Mouse (Mus musculus): Measurements from ENCODE around the gene Osgepl1. TPM values are rescaled to one million over a fixed set of nuclear protein-coding genes. Genes with fewer than 3 reads are reported as not detected.
"Not testable (repeated sequence)": the region's sequence is repeated elsewhere in the genome, so short reads cannot be mapped to it uniquely, and the experiment has no call there.

Osgepl1 gene
- polyA plus RNA-seq, 1 experiment from 2014 or later = 27.7 TPM

DNA sequence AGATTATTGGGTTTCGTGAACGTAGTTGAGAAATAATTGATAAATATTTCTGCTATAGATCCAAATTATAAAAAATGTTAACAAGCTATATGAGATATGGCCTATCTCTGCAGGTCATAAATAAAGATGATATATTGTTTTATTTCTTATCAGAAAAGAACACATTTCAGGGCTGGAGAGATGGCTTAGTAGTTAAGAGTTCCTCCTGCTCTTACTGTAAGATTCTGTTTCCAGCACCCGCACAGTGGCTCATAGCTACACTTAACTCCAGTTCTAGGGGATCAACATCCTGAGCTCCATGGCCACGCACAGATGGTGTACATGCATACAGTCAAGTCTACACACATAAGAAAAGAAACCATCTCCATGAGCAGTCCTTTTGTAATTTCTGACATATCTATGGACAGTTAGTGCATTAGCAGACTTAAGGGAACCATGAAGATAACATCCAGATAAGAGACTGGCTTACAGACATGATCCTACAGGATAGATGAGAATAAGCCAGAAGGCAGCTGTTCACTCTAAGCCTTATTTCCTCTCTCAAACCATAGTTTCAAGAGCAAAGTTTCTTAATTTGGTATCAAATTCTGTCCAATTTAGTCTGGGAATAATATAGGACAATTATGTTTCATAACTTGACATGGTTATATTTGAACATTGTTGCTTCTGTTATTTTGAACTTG is 8.4 kb downstream of the Osgepl1 start:
- 95% methylated on average over 4 of the region's 4 CpGs for WGBS

DNA sequence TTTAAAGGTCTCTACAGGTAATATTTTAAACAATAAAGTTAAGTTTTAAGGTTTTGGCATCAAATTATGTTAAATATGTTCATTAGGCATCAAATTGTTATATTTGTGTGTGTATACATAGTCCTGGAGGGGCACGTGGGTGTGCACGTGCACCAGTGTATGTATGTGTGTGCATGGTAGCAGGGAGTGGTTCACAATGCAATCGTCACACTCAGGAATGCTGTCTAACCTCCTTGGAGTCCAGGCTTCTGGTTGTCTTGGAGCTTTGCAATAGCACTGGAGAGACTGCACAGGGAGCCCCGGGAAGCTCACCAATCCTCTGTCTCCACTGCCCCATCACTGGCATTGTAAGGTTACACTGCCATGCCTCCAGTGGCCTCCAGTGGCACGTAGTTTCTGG is 9.8 kb downstream of the Osgepl1 start:
- Histone ChIP-seq H3K4me3 (ENCODE audit: low read depth, low read length) (no peak overlapping the region), H3K4me1 (replicated peaks; ENCODE audit: control insufficient read depth, insufficient read depth, low read length) (no peaks in the 10 kb centered on the region), H3K27ac (ENCODE audit: low read depth) (no peak overlapping the region), H3K27me3 (replicated peaks; ENCODE audit: control insufficient read depth, insufficient read depth, low read length) (no peaks in the 10 kb centered on the region), H3K4me2 (ENCODE audit: low read length) (no peak overlapping the region), H3K9ac (ENCODE audit: low read length) (no peak overlapping the region), H3K9me3 (ENCODE audit: control insufficient read depth, low read length) (no peaks in the 10 kb centered on the region), H3K36me3 (ENCODE audit: control insufficient read depth, insufficient read depth, low read length) (peaks cover 34% of the 10 kb centered on the region)
- no peak for DNase-seq (ENCODE audit: low spot score)
- no peak for ATAC-seq (replicated peaks; ENCODE audit: low FRiP score, low TSS enrichment, low read depth)
- 87% methylated on average over 5 of the region's 5 CpGs for WGBS

More for the DNA sequence above, 8.4 kb downstream of the Osgepl1 start:
- Histone ChIP-seq H3K9ac (ENCODE audit: low read length) (no peak overlapping the region), H3K27ac (ENCODE audit: low read depth) (no peak overlapping the region), H3K4me1 (replicated peaks; ENCODE audit: control insufficient read depth, insufficient read depth, low read length) (no peaks in the 10 kb centered on the region), H3K36me3 (ENCODE audit: control insufficient read depth, insufficient read depth, low read length) (peaks cover 43% of the 10 kb centered on the region), H3K27me3 (replicated peaks; ENCODE audit: control insufficient read depth, insufficient read depth, low read length) (no peaks in the 10 kb centered on the region), H3K4me2 (ENCODE audit: low read length) (no peak overlapping the region), H3K9me3 (ENCODE audit: control insufficient read depth, low read length) (no peaks in the 10 kb centered on the region), H3K4me3 (ENCODE audit: low read depth, low read length) (no peak overlapping the region)
- ATAC-seq (replicated peaks; ENCODE audit: low FRiP score, low TSS enrichment, low read depth) (no peak), DNase-seq (ENCODE audit: low spot score) (no peak)

DNA sequence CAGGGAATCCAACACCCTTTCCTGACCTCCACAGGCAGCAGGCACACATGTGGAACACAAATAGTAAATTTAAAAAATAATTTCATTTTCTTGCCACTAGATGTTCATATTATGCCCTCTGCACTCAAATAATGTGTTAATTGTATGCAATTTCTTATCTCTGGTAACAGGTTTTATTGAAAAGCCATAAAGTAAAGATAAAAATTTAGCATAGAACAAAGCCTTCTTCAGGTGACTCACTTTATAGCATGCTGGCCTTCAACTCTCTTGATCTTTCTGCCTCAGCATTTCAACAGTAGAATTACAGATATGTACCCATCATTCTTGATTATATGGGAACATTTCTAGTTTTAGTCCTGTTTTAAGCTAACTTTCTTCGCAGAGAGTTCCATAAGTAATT is 10.9 kb downstream of the Osgepl1 start:
- Histone ChIP-seq H3K4me3 (ENCODE audit: low read depth, low read length) (no peak overlapping the region), H3K4me1 (replicated peaks; ENCODE audit: control insufficient read depth, insufficient read depth, low read length) (no peaks in the 10 kb centered on the region), H3K4me2 (ENCODE audit: low read length) (no peak overlapping the region), H3K27ac (ENCODE audit: low read depth) (no peak overlapping the region), H3K36me3 (ENCODE audit: control insufficient read depth, insufficient read depth, low read length) (peaks cover 29% of the 10 kb centered on the region), H3K27me3 (replicated peaks; ENCODE audit: control insufficient read depth, insufficient read depth, low read length) (no peaks in the 10 kb centered on the region), H3K9ac (ENCODE audit: low read length) (no peak overlapping the region), H3K9me3 (ENCODE audit: control insufficient read depth, low read length) (no peaks in the 10 kb centered on the region)
- DNase-seq (ENCODE audit: low spot score) (no peak), ATAC-seq (replicated peaks; ENCODE audit: low FRiP score, low TSS enrichment, low read depth) (no peak)
- WGBS = 100% methylated on average over 1 of the region's 1 CpGs

DNA sequence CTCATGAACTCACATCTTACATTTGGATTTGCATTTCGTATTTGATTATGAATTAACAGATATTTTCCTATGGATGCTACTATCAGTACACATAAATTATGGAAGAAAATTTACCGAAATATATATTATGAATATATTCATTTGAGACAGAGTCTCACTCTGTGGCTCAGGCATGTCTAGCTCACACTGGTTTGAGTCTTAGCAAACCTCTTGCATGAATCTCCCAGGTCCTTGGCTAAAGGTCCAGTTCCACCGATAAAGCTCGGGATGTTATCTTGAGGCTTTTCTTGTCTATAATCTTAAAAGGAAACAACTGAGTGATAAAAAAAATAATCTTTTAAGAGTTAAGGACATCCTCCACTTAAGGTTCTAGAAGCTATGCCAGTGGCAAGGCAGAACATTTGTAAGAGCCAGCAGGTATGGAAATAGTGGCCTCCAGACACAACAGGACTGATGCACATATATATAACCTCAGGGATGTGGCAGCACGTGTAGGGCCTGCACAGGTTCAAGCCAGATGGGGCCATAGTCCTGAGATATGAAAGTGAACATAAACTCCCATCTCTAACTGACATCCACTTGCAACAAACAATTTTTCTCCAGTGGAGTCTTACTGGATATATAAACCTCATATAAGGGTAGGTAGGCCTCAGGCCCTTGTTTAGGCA is 11.5 kb downstream of the Osgepl1 start:
- no peak overlapping the region for H3K27ac ChIP-seq (ENCODE audit: low read depth)
- peaks cover 27% of the 10 kb centered on the region for H3K36me3 ChIP-seq (ENCODE audit: control insufficient read depth, insufficient read depth, low read length)
- 90% methylated on average over 5 of the region's 5 CpGs for WGBS
- ATAC-seq (replicated peaks; ENCODE audit: low FRiP score, low TSS enrichment, low read depth) (no peak), DNase-seq (ENCODE audit: low spot score) (no peak)
- no peaks in the 10 kb centered on the region for H3K4me1 ChIP-seq (replicated peaks; ENCODE audit: control insufficient read depth, insufficient read depth, low read length)
- no peak overlapping the region for H3K4me2 ChIP-seq (ENCODE audit: low read length)
- no peak overlapping the region for H3K4me3 ChIP-seq (ENCODE audit: low read depth, low read length)
- H3K9me3 ChIP-seq (ENCODE audit: control insufficient read depth, low read length) = no peaks in the 10 kb centered on the region
- no peak overlapping the region for H3K9ac ChIP-seq (ENCODE audit: low read length)
- H3K27me3 ChIP-seq (replicated peaks; ENCODE audit: control insufficient read depth, insufficient read depth, low read length) = no peaks in the 10 kb centered on the region

DNA sequence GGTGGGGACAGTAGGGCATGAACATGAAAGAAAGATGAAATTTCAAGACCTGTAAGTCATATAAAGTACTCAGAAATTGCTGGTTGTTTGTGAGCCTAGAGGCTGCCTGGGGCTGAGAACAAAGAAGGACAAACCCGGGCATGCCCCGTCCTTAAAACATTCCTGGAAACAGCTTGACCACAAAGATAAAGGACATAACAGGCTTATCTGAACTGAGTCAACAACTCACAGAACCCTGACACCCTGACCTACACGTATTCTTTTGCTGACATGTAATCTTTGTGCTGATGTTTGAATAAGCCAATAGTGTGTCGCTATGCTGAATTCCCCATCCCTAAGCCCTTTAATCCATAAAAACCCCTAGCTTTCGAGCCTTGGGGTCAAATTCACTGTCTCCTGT is 20.1 kb downstream of the Osgepl1 start:
- H3K4me3 ChIP-seq (ENCODE audit: low read depth, low read length); H3K36me3 ChIP-seq (ENCODE audit: control insufficient read depth, insufficient read depth, low read length); H3K9me3 ChIP-seq (ENCODE audit: control insufficient read depth, low read length); H3K4me1 ChIP-seq (replicated peaks; ENCODE audit: control insufficient read depth, insufficient read depth, low read length); H3K27me3 ChIP-seq (replicated peaks; ENCODE audit: control insufficient read depth, insufficient read depth, low read length); H3K27ac ChIP-seq (ENCODE audit: low read depth); H3K4me2 ChIP-seq (ENCODE audit: low read length); DNase-seq (ENCODE audit: low spot score); ATAC-seq (replicated peaks; ENCODE audit: low FRiP score, low TSS enrichment, low read depth); H3K9ac ChIP-seq (ENCODE audit: low read length): not testable (repeated sequence)
- WGBS = 79% methylated on average over 5 of the region's 5 CpGs

DNA sequence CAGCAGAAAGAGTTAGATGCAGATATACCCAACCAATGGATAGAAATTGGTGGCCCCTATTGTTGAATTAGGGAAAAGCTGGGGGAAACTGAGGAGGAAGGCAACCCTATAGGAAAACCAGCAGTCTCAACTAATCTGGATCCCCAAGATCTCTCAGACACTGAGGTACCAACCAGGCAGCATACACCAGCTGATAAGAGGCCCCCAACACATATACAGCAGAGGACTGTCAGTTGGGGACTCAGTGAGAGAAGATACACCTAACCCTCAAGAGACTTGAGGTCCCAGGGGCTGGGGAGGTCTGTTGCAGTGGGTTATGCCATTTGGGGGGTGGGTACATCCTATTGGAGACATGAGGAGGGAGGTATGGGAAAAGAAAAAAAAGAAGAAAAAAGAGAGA is 22.0 kb downstream of the Osgepl1 start:
- DNase-seq (ENCODE audit: low spot score) (no peak), ATAC-seq (replicated peaks; ENCODE audit: low FRiP score, low TSS enrichment, low read depth) (no peak)
- no peak overlapping the region for H3K4me2 ChIP-seq (ENCODE audit: low read length)
- no peak overlapping the region for H3K4me3 ChIP-seq (ENCODE audit: low read depth, low read length)
- H3K9me3 ChIP-seq (ENCODE audit: control insufficient read depth, low read length) = no peaks in the 10 kb centered on the region
- no peak overlapping the region for H3K9ac ChIP-seq (ENCODE audit: low read length)
- H3K27me3 ChIP-seq (replicated peaks; ENCODE audit: control insufficient read depth, insufficient read depth, low read length) = no peaks in the 10 kb centered on the region
- H3K4me1 ChIP-seq (replicated peaks; ENCODE audit: control insufficient read depth, insufficient read depth, low read length) = no peaks in the 10 kb centered on the region
- H3K27ac ChIP-seq (ENCODE audit: low read depth) = no peak overlapping the region
- no peaks in the 10 kb centered on the region for H3K36me3 ChIP-seq (ENCODE audit: control insufficient read depth, insufficient read depth, low read length)

DNA sequence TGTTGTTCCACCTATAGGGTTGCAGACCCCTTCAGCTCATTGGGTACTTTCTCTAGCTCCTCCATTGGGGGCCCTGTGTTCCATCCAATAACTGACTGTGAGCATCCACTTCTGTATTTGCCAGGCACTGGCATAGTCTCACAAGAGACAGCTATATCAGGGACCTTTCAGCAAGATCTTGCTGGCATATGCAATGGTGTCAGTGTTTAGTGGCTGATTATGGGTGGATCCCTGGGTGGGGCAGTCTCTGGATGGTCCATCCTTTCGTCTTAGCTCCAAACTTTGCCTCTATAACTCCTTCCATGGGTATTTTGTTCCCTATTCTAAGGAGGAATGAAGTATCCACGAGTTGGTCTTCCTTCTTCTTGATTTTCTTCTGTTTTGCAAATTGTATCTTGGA is 24.0 kb downstream of the Osgepl1 start:
- H3K36me3 ChIP-seq (ENCODE audit: control insufficient read depth, insufficient read depth, low read length); H3K4me2 ChIP-seq (ENCODE audit: low read length); ATAC-seq (replicated peaks; ENCODE audit: low FRiP score, low TSS enrichment, low read depth); H3K9me3 ChIP-seq (ENCODE audit: control insufficient read depth, low read length); H3K27ac ChIP-seq (ENCODE audit: low read depth); H3K4me3 ChIP-seq (ENCODE audit: low read depth, low read length); H3K27me3 ChIP-seq (replicated peaks; ENCODE audit: control insufficient read depth, insufficient read depth, low read length); DNase-seq (ENCODE audit: low spot score); H3K9ac ChIP-seq (ENCODE audit: low read length); H3K4me1 ChIP-seq (replicated peaks; ENCODE audit: control insufficient read depth, insufficient read depth, low read length): not testable (repeated sequence)
- WGBS = 69% methylated on average over 2 of the region's 2 CpGs

DNA sequence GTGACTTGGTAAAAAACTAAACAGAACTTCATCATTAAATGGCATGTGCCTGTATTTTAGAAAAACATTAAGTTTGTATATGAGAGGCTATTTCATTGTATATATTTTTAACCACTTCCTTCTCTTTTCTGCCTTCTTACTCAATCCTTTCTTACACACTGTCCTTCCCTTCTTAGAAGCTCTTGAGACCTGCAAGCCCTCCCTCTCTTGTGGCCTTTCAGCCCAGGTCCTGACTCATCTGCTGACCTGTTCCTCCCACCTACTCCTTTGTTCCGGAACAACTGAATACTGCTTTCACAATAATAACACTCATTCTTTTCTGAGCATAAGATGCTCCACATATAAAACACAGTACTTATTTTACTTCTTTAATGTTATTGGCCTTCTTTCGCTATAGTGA is 27.6 kb downstream of the Osgepl1 start:
- ATAC-seq (replicated peaks; ENCODE audit: low FRiP score, low TSS enrichment, low read depth) (no peak), DNase-seq (ENCODE audit: low spot score) (no peak)
- no peaks in the 10 kb centered on the region for H3K27me3 ChIP-seq (replicated peaks; ENCODE audit: control insufficient read depth, insufficient read depth, low read length)
- no peaks in the 10 kb centered on the region for H3K4me1 ChIP-seq (replicated peaks; ENCODE audit: control insufficient read depth, insufficient read depth, low read length)
- no peak overlapping the region for H3K27ac ChIP-seq (ENCODE audit: low read depth)
- 97% methylated on average over 2 of the region's 2 CpGs for WGBS
- H3K4me2 ChIP-seq (ENCODE audit: low read length) = no peak overlapping the region
- peaks cover 36% of the 10 kb centered on the region for H3K36me3 ChIP-seq (ENCODE audit: control insufficient read depth, insufficient read depth, low read length)
- H3K9me3 ChIP-seq (ENCODE audit: control insufficient read depth, low read length) = 0 out of 2 replicates have a peak, but pooled peaks cover 9% of the 10 kb centered on the region
- no peak overlapping the region for H3K4me3 ChIP-seq (ENCODE audit: low read depth, low read length)
- H3K9ac ChIP-seq (ENCODE audit: low read length) = no peak overlapping the region
